In genomic region chr4:48270532-48270931, GRCm38 (mm10) we compare ENCODE assay signal across 32 mouse cellular contexts.
"Had no signal": no experiment of that assay in that cellular context is flagged by ENCODE, and none has a peak within 500 bp of the region (broad histone marks: within the 10 kb centered on the region; RNA-seq: fewer than 3 reads in every experiment).

No protein-coding gene starts in this region.

- H3K27ac ChIP-seq: heart, embryonic 10.5 days; heart, embryonic 13.5 days; heart, embryonic 15.5 days; hindbrain, embryonic 10.5 days; hindbrain, embryonic 12.5 days; hindbrain, embryonic 13.5 days; hindbrain, embryonic 14.5 days; hindbrain, embryonic 15.5 days; hindbrain, postnatal 0 days; kidney, embryonic 15.5 days; kidney, postnatal 0 days; layer of hippocampus, adult 2 months; left cerebral cortex, adult 2 months had no signal

- H3K27me3 ChIP-seq: heart, embryonic 12.5 days; heart, embryonic 13.5 days; heart, embryonic 15.5 days; hindbrain, embryonic 12.5 days; hindbrain, embryonic 13.5 days; hindbrain, embryonic 15.5 days; kidney, embryonic 15.5 days had no signal

- H3K36me3 ChIP-seq: heart, embryonic 10.5 days; heart, embryonic 12.5 days; heart, embryonic 13.5 days; heart, embryonic 15.5 days; hindbrain, embryonic 12.5 days; hindbrain, embryonic 13.5 days; hindbrain, embryonic 15.5 days; kidney, embryonic 15.5 days had no signal

- H3K9me3 ChIP-seq: heart, embryonic 10.5 days; heart, embryonic 12.5 days; heart, embryonic 13.5 days; heart, embryonic 15.5 days; hindbrain, embryonic 10.5 days; hindbrain, embryonic 12.5 days; hindbrain, embryonic 13.5 days; hindbrain, embryonic 15.5 days; kidney, embryonic 15.5 days had no signal

- ATAC-seq: hindbrain, embryonic 16.5 days; hindbrain, postnatal 0 days; inflammation-experienced regulatory T-cells, adult 6 months had no signal

- DNase-seq: heart, postnatal 10 days; heart, postnatal 14 days; heart, postnatal 36 days; heart, postnatal 4 days; kidney, adult 11 months; kidney, adult 18-20 months; kidney, adult 2 months; kidney, adult 8-10 months; kidney, adult 9 months; kidney, postnatal 10 days; kidney, postnatal 14 days; kidney, postnatal 36 days; kidney, postnatal 4 days; layer of hippocampus, adult 9-11 months; layer of hippocampus, postnatal 36 days had no signal

- H3K4me3 ChIP-seq: heart, embryonic 10.5 days; heart, embryonic 12.5 days; heart, embryonic 13.5 days; heart, embryonic 15.5 days; hindbrain, embryonic 10.5 days; hindbrain, embryonic 12.5 days; hindbrain, embryonic 13.5 days; hindbrain, embryonic 15.5 days; kidney, embryonic 15.5 days; layer of hippocampus, adult 2 months; left cerebral cortex, adult 2 months had no signal

- H3K4me1 ChIP-seq: hindbrain, embryonic 15.5 days; kidney, embryonic 15.5 days had no signal

- H3K9ac ChIP-seq: heart, embryonic 12.5 days; heart, embryonic 13.5 days; heart, embryonic 15.5 days; hindbrain, embryonic 12.5 days; hindbrain, embryonic 13.5 days; hindbrain, embryonic 14.5 days; hindbrain, embryonic 15.5 days; kidney, embryonic 15.5 days had no signal

- H3K4me2 ChIP-seq: heart, embryonic 11.5 days; heart, embryonic 12.5 days; heart, embryonic 13.5 days; heart, embryonic 15.5 days; hindbrain, embryonic 12.5 days; hindbrain, embryonic 13.5 days; hindbrain, embryonic 14.5 days; hindbrain, embryonic 15.5 days; kidney, embryonic 15.5 days had no signal
